Mouse (Mus musculus) midbrain, embryonic 11.5 days (tissue): ENCODE results near the gene Klf4. TPM values are rescaled to one million over a fixed set of nuclear protein-coding genes. Genes with fewer than 3 reads are reported as not detected.

Experiments
- ATAC-seq: fragments of 200-750 bp; cut with Nextera tagmentation; 2 replicates; pipeline ENCODE4 v1.8.0; 2017; ENCODE audit warnings: moderate TSS enrichment, moderate library complexity; ENCODE audit not compliant: low FRiP score
- DNase-seq: peaks from one replicate; pipeline ENCODE4 v3.0.0; 2015; ENCODE audit warnings: low spot score; ENCODE audit errors: missing footprints
- H3K27ac ChIP-seq: fragments of 300-500 bp; sonication (generic); 2 replicates; pipeline ENCODE4 v1.5.1; 2014; ENCODE audit warnings: low read depth, low read length
- H3K27me3 ChIP-seq: fragments of 300-500 bp; sonication (generic); 2 replicates; pipeline ENCODE4 v1.6.1; 2014; ENCODE audit warnings: mild to moderate bottlenecking, low read length, moderate library complexity, mixed read lengths; ENCODE audit not compliant: control insufficient read depth, insufficient read depth
- H3K36me3 ChIP-seq: fragments of 300-500 bp; sonication (generic); 2 replicates; pipeline ENCODE4 v1.6.1; 2014; ENCODE audit warnings: mild to moderate bottlenecking, low read length, moderate library complexity, mixed read lengths; ENCODE audit not compliant: control insufficient read depth, insufficient read depth
- H3K4me1 ChIP-seq: fragments of 300-500 bp; sonication (generic); 2 replicates; pipeline ENCODE4 v1.6.1; 2014; ENCODE audit warnings: low read length; ENCODE audit not compliant: control insufficient read depth, insufficient read depth
- H3K4me2 ChIP-seq: fragments of 300-500 bp; sonication (generic); 2 replicates; pipeline ENCODE4 v1.6.1; 2014; ENCODE audit warnings: mild to moderate bottlenecking, moderate library complexity
- H3K4me3 ChIP-seq: fragments of 300-500 bp; sonication (generic); 2 replicates; pipeline ENCODE4 v1.5.1; 2014; ENCODE audit warnings: low read depth, low read length
- H3K9ac ChIP-seq: fragments of 300-500 bp; sonication (generic); 2 replicates; pipeline ENCODE4 v1.6.1; 2014; ENCODE audit warnings: low read length
- H3K9me3 ChIP-seq: fragments of 300-500 bp; sonication (generic); 2 replicates; pipeline ENCODE4 v1.6.1; 2016; ENCODE audit warnings: low read length; ENCODE audit not compliant: control insufficient read depth
- WGBS: fragments of 180-500 bp; shearing (Covaris S2); extraction: QIAGEN DNeasy Blood & Tissue Kit; methylation state at CpG from one replicate; pipeline ENCODE4 v1.1.7; 2014; 5-methylcytosine and 5-hydroxymethylcytosine counted together
- polyA plus RNA-seq: library from polyadenylated mRNA; unstranded; fragments of >200 nt; fragmentation: Nextera tagmentation; extraction: Ambion mirVana; gene quantifications from 2 replicates; pipeline ENCODE4 v1.2.1, GENCODE M21; 2014

Gene Klf4
- 1.7 and 1.9 TPM in 2 replicates for polyA plus RNA-seq

DNA sequence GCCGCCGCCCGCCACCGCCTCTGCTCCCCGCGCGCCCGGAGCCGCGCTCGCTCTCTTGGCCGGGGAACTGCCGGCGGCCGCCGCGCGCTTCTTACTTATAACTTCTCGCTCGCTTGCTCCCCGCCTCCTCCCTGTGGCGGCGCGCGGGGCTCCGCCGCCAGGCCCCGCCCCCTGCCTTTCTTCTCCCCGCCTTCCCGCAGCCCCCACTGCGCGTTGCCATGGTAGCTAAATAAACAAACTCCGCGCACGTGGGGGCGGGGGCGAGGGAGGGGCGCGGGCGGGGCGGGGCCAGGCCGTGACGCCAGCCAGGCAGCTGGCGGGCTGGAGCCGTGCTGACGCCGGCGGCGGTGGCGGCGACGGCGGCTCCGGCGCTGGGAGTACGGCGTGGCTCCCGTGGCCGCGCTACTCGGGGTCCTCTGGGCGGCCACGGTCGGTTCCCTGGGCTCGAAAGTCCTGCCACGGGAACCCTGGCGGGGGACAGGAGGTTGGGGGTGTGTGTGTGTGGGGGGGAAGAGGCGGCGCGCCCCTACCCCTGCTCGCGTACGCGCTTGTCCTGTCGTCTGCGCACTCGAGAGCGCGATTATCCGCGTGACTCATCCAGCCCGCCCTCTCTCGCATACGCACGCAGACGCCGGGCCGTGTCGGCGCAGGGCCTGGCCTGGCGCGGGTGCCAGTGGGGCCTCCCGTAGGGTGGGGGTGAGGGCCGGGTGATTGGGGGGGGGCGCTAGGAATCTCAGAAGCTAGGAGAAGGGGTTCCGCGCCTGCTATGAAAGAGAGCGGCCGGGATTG lies at the start of gene Klf4:
Gene Klf4, minus strand, starts transcription at position 60 of the 789 bp plus-strand sequence.
- H3K9me3 ChIP-seq: no peaks in the 10 kb centered on the region
- DNase-seq (peak; percentile 99), ATAC-seq (peak; percentile 90)
- no peaks in the 10 kb centered on the region for H3K36me3 ChIP-seq
- peak within 1 kb of the TSS; percentile 97 for H3K4me2 ChIP-seq
- H3K4me3 ChIP-seq: peak within 1 kb of the TSS; percentile 55
- H3K9ac ChIP-seq: peak within 1 kb of the TSS; percentile 67
- under 1% methylated on average over 65 of the region's 99 CpGs for WGBS
- peaks cover 41% of the 10 kb centered on the region for H3K27me3 ChIP-seq
- no peak within 1 kb of the TSS for H3K27ac ChIP-seq
- H3K4me1 ChIP-seq: peaks cover 19% of the 10 kb centered on the region

- H3K4me2 ChIP-seq: no peak overlapping the region
- H3K9me3 ChIP-seq: no peaks in the 10 kb centered on the region
- H3K27ac ChIP-seq: no peak overlapping the region
- H3K9ac ChIP-seq: no peak overlapping the region
- ATAC-seq: no peak
- H3K27me3 ChIP-seq: no peaks in the 10 kb centered on the region
- 88% methylated on average over 2 of the region's 2 CpGs for WGBS
- H3K4me1 ChIP-seq: 0 out of 2 replicates have a peak, but pooled peaks cover 2% of the 10 kb centered on the region
- H3K4me3 ChIP-seq: no peak overlapping the region
- no peaks in the 10 kb centered on the region for H3K36me3 ChIP-seq
- DNase-seq: no peak
Measured at GRCm38 (mm10) chr4:55571432-55571831, 39.2 kb upstream of the Klf4 start.

GRCm38 (mm10) chr4:55567986-55568385 lies 35.7 kb upstream of the Klf4 start:
- H3K9ac ChIP-seq: no peak overlapping the region
- DNase-seq (no peak), ATAC-seq (peak; percentile 33; the same call in 1 of the 2 replicates)
- H3K4me2 ChIP-seq: no peak overlapping the region
- 0 out of 2 replicates have a peak, but pooled peaks cover 2% of the 10 kb centered on the region for H3K4me1 ChIP-seq
- 28% methylated on average over 9 of the region's 9 CpGs for WGBS
- H3K27me3 ChIP-seq: no peaks in the 10 kb centered on the region
- no peaks in the 10 kb centered on the region for H3K9me3 ChIP-seq
- no peak overlapping the region for H3K4me3 ChIP-seq
- H3K27ac ChIP-seq: no peak overlapping the region
- no peaks in the 10 kb centered on the region for H3K36me3 ChIP-seq

GRCm38 (mm10) chr4:55567575-55567974 lies 35.3 kb upstream of the Klf4 start:
- no peak overlapping the region for H3K27ac ChIP-seq
- 0 out of 2 replicates have a peak, but pooled peaks cover 2% of the 10 kb centered on the region for H3K4me1 ChIP-seq
- H3K4me3 ChIP-seq: no peak overlapping the region
- no peaks in the 10 kb centered on the region for H3K9me3 ChIP-seq
- WGBS: 37% methylated on average over 5 of the region's 5 CpGs
- no peak overlapping the region for H3K9ac ChIP-seq
- peak; percentile 88 for DNase-seq
- no peaks in the 10 kb centered on the region for H3K36me3 ChIP-seq
- no peaks in the 10 kb centered on the region for H3K27me3 ChIP-seq
- H3K4me2 ChIP-seq: no peak overlapping the region
- ATAC-seq: peak; percentile 57; the same call in 1 of the 2 replicates

DNA sequence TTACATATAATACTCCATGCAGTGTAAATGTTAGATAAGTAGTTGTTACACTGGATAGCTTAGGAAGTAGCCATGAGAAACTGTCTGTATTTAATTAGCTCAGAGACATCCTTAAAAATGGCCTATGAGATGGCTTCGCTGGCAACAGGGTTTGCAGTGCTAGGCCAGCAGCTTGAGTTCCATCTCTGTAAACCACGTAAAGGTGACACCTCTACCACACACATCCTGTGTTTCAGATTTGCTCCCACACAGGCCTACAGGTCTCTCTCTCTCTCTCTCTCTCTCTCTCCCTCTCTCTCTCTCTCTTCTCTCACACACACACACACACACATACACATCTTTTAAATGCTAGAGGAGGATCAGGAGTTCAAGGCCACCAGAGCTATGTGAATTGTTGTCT lies 32.1 kb upstream of the Klf4 start:
- Histone ChIP-seq H3K4me2 (no peak overlapping the region), H3K27ac (no peak overlapping the region), H3K9ac (no peak overlapping the region), H3K36me3 (no peaks in the 10 kb centered on the region), H3K27me3 (no peaks in the 10 kb centered on the region), H3K4me1 (0 out of 2 replicates have a peak, but pooled peaks cover 2% of the 10 kb centered on the region), H3K4me3 (no peak overlapping the region), H3K9me3 (no peaks in the 10 kb centered on the region)
- 74% methylated on average over 2 of the region's 2 CpGs for WGBS
- ATAC-seq (no peak), DNase-seq (no peak)

GRCm38 (mm10) chr4:55563050-55563449 lies 30.8 kb upstream of the Klf4 start:
- Histone ChIP-seq H3K36me3 (no peaks in the 10 kb centered on the region), H3K27me3 (no peaks in the 10 kb centered on the region), H3K9me3 (no peaks in the 10 kb centered on the region), H3K27ac (no peak overlapping the region), H3K4me2 (no peak overlapping the region), H3K4me1 (0 out of 2 replicates have a peak, but pooled peaks cover 2% of the 10 kb centered on the region), H3K4me3 (no peak overlapping the region), H3K9ac (no peak overlapping the region)
- DNase-seq: no peak
- no peak for ATAC-seq
- WGBS: 81% methylated on average over 8 of the region's 8 CpGs

DNA sequence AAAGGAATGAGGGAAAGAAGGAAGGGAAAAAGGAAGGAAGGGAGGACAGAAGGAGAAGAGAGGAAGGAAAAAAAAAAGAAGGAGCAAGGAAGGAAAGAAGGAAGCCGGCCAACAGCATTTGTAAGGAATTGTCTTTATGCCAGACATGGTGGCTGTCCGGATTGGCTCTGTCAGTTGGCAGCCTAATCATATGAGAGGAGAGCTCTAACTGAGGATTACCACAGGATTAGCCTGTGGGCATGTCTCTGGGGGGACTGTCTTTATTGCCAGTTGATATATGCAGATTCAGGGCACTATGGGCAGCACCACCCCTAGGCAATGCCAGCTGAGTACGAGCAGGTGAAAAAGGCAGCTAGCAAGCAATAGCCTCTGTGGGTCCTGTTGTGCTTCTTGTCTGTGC lies 29.8 kb upstream of the Klf4 start:
- Histone ChIP-seq H3K9ac (no peak overlapping the region), H3K27ac (no peak overlapping the region), H3K4me3 (no peak overlapping the region), H3K4me2 (no peak overlapping the region), H3K36me3 (no peaks in the 10 kb centered on the region), H3K4me1 (no peaks in the 10 kb centered on the region), H3K27me3 (no peaks in the 10 kb centered on the region), H3K9me3 (no peaks in the 10 kb centered on the region)
- DNase-seq: no peak
- 64% methylated on average over 3 of the region's 3 CpGs for WGBS
- ATAC-seq: 0 out of 2 replicates have a peak, but pooled peaks have one; percentile 58

GRCm38 (mm10) chr4:55546869-55547268 lies 14.6 kb upstream of the Klf4 start:
- DNase-seq (no peak), ATAC-seq (no peak)
- Histone ChIP-seq H3K4me1 (no peaks in the 10 kb centered on the region), H3K36me3 (no peaks in the 10 kb centered on the region), H3K9ac (no peak overlapping the region), H3K9me3 (no peaks in the 10 kb centered on the region), H3K27ac (no peak overlapping the region), H3K27me3 (no peaks in the 10 kb centered on the region), H3K4me3 (no peak overlapping the region), H3K4me2 (no peak overlapping the region)
- 81% methylated on average over 12 of the region's 12 CpGs for WGBS

DNA sequence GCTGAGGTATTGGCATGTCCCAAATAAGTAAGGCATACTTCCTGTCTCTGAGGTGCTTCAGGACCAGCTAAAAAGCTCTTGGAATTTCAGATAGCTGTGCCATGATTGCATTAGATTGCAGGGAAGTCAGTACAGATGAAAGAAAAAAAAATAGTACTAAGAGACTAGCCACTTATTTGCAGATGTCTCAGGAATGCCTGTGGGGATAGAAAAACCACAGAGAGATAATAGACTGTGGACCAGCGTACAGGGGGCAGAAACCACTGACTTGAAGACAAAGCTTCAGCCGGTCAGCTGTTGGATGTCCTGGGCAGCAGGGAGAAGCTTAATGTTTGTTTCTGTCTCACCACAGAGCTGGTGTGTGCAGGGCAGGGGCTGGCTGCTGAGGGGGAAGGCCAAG lies 10.5 kb upstream of the Klf4 start:
- 79% methylated on average over 2 of the region's 2 CpGs for WGBS
- Histone ChIP-seq H3K4me3 (no peak overlapping the region), H3K9ac (no peak overlapping the region), H3K4me2 (no peak overlapping the region), H3K27ac (no peak overlapping the region), H3K9me3 (no peaks in the 10 kb centered on the region), H3K4me1 (no peaks in the 10 kb centered on the region), H3K36me3 (no peaks in the 10 kb centered on the region), H3K27me3 (no peaks in the 10 kb centered on the region)
- no peak for ATAC-seq
- no peak for DNase-seq
